Mouse (Mus musculus) stomach, embryonic 15.5 days (tissue): ENCODE measurements around the gene Phf21a. TPM values are rescaled to one million over a fixed set of nuclear protein-coding genes. Genes with fewer than 3 reads are reported as not detected.

ENCODE experiments used
- ATAC-seq: fragments of 200-750 bp; cut with Nextera tagmentation; 2 replicates; pipeline ENCODE4 v1.8.0; 2017; ENCODE audit warnings: low read depth, moderate number of reproducible peaks, moderate TSS enrichment; ENCODE audit not compliant: insufficient read depth, low FRiP score
- H3K27ac ChIP-seq: fragments of 300-500 bp; sonication (generic); 2 replicates; pipeline ENCODE4 v1.5.1; 2015; ENCODE audit warnings: mild to moderate bottlenecking, inconsistent platforms
- H3K27me3 ChIP-seq: fragments of 300-500 bp; sonication (generic); replicated peaks from 2 replicates; pipeline ENCODE4 v1.6.1; 2015; ENCODE audit warnings: inconsistent platforms
- H3K36me3 ChIP-seq: fragments of 300-500 bp; sonication (generic); 2 replicates; pipeline ENCODE4 v1.6.1; 2015; ENCODE audit warnings: inconsistent platforms
- H3K4me1 ChIP-seq: fragments of 300-500 bp; sonication (generic); 2 replicates; pipeline ENCODE4 v1.6.1; 2015; ENCODE audit warnings: inconsistent platforms
- H3K4me2 ChIP-seq: fragments of 300-500 bp; sonication (generic); 2 replicates; pipeline ENCODE4 v1.6.1; 2015; ENCODE audit warnings: mild to moderate bottlenecking, inconsistent platforms
- H3K4me3 ChIP-seq: fragments of 300-500 bp; sonication (generic); replicated peaks from 2 replicates; pipeline ENCODE4 v1.5.1; 2015; ENCODE audit warnings: inconsistent platforms
- H3K9ac ChIP-seq: fragments of 300-500 bp; sonication (generic); 2 replicates; pipeline ENCODE4 v1.6.1; 2015; ENCODE audit warnings: inconsistent platforms
- H3K9me3 ChIP-seq: fragments of 300-500 bp; sonication (generic); 2 replicates; pipeline ENCODE4 v1.6.1; 2016; ENCODE audit warnings: inconsistent platforms
- WGBS: fragments of 180-500 bp; shearing (Covaris S2); methylation state at CpG from one replicate; pipeline ENCODE4 v1.1.7; 2015; 5-methylcytosine and 5-hydroxymethylcytosine counted together
- polyA plus RNA-seq: library from polyadenylated mRNA; unstranded; fragments of >200 nt; fragmentation: Nextera tagmentation; extraction: Ambion mirVana; gene quantifications from 2 replicates; pipeline ENCODE4 v1.2.1, GENCODE M21; 2015

The Phf21a gene
- polyA plus RNA-seq, 1 experiment from 2014 or later: 18.8 TPM

DNA sequence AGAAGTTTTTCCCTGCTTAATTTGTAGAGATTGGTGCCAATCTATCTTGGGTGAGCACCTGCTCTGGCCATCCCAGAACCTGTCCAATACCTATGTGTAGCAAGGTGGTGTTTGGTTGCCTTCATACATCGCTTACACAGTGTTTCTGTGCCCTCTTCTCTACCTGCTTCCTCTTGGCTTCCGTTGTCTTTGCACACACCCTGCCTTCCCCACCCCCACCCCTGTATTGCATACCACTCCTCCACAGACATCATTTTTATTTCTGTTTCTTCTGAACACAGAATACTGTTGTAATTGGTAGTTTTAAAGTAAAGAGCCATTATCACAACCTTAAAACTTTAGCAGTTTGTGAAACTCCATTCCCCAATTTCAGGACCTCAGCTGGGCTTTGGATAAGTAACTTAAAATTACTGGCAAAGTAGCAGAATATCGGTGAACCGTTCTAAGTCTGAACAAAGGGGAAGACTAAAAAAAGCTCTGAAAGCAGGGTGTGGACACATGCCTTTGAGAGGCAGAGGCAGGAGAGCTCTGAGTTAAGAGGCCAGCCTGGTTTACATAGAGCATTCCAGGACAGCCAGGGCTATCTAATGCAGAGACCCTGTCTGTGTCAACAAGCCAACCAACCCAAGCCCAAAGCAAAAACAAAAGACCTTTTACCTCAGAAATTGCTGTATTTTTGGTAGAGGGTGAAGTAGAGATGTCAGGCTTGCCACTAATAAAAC is 109.6 kb downstream of the Phf21a start:
- peaks cover 10% of the 10 kb centered on the region; the same call in 1 of the 2 replicates for H3K4me1 ChIP-seq
- H3K4me3 ChIP-seq: no peak overlapping the region
- H3K27me3 ChIP-seq: no peaks in the 10 kb centered on the region
- ATAC-seq: no peak
- no peaks in the 10 kb centered on the region for H3K36me3 ChIP-seq
- H3K4me2 ChIP-seq: no peak overlapping the region
- no peak overlapping the region for H3K27ac ChIP-seq
- no peak overlapping the region for H3K9ac ChIP-seq
- WGBS: 56% methylated on average over 4 of the region's 4 CpGs
- H3K9me3 ChIP-seq: no peaks in the 10 kb centered on the region

DNA sequence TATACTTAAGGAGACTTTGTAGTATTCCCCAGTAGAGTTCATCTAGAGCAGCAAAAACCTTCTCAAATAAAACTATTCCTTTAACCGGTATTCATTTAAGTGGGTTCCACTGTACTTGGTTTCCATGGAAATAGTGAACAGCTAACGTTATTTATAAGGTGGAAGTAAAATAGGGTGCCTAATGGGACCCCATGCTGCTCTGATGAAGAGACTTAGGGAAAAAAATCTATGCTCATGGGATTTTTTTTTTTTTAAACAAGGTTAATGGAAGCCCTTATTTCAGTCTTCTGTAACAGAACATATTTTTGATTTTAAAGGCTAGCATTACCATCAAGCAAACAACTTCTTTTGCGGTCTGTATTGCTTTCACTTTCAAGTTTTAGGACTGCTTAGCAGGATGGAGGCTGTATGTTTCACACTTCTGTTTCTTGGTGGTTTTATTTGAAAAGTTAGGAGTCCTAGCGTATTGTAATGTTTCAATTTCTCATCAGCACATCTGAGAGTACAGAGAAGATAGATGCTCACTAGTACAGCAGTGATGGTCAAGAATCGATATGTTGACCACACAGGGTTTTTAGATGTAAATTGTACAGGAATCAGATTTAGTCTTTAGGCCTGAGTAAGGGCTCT is 112.2 kb downstream of the Phf21a start:
- Histone ChIP-seq H3K9ac (no peak overlapping the region), H3K27me3 (no peaks in the 10 kb centered on the region), H3K4me1 (peaks cover 6% of the 10 kb centered on the region; the same call in 1 of the 2 replicates), H3K27ac (no peak overlapping the region), H3K4me3 (no peak overlapping the region), H3K4me2 (no peak overlapping the region), H3K36me3 (no peaks in the 10 kb centered on the region), H3K9me3 (no peaks in the 10 kb centered on the region)
- WGBS: 73% methylated on average over 5 of the region's 5 CpGs
- no peak for ATAC-seq

DNA sequence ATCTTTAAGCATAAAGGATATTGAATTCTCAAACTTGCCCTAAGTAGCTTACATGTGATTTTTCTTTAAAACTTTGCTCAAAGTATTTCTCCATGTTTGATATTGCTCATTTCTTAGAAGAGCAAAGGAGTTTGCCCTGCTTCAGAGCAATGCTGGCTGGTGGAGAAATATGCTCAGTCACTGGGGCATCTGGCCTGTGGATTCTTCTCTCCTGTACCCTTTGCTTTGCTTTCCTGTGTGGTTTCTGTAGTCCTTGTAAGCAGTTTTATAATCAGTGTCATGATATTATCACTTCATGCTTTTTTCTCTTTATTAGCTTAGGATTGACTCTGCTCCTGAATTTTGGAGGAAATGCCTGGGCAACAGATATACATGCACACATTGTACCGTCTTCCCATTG is 117.5 kb downstream of the Phf21a start:
- Histone ChIP-seq H3K9me3 (no peaks in the 10 kb centered on the region), H3K36me3 (peaks cover 4% of the 10 kb centered on the region; the same call in 1 of the 2 replicates), H3K4me2 (no peak overlapping the region), H3K9ac (no peak overlapping the region), H3K4me1 (peaks cover 3% of the 10 kb centered on the region; the same call in 1 of the 2 replicates), H3K27ac (no peak overlapping the region), H3K27me3 (no peaks in the 10 kb centered on the region), H3K4me3 (no peak overlapping the region)
- no peak for ATAC-seq
- 88% methylated on average over 1 of the region's 1 CpGs for WGBS

DNA sequence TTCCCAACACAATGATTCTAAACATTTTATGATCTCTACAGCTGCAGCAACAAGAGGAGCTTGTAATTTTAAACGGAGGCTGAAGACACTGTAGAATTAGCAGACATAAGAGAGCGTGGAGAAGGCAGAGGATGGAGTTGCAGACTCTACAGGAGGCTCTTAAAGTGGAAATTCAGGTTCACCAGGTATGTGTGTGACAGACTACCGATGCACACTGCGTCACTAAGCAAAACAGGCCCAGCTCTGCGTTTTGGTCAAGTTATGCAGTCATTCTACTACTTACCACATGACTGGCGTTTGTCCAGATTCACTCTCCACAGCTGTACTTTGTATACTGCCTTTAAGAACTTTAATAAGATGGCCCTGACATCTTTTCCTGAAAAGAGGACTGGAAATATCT is 128.5 kb downstream of the Phf21a start:
- H3K4me2 ChIP-seq: no peak overlapping the region
- 0 out of 2 replicates have a peak, but pooled peaks cover 6% of the 10 kb centered on the region for H3K36me3 ChIP-seq
- no peak overlapping the region for H3K4me3 ChIP-seq
- H3K9me3 ChIP-seq: no peaks in the 10 kb centered on the region
- ATAC-seq: no peak
- H3K9ac ChIP-seq: no peak overlapping the region
- H3K27ac ChIP-seq: no peak overlapping the region
- no peaks in the 10 kb centered on the region for H3K4me1 ChIP-seq
- no peaks in the 10 kb centered on the region for H3K27me3 ChIP-seq
- WGBS: 75% methylated on average over 6 of the region's 6 CpGs

DNA sequence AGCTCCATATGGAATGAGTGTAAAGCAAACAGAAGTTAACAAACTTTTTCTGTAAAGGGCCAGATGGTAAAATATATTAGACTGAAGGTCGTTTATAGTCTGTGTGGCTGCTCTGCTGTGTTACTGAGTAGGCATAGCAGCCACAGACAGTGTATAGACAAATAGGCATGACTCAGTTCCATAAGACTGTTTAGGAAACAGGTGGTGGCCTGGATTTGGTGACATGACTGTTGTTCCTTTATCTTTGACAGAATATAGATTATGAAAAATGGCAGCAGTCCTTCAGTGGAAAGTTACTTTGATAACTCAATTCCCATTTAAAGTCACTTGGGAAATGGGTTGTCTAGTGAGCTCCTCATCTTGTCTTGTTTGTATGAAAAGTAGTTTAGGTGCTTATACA is 132.7 kb downstream of the Phf21a start:
- Histone ChIP-seq H3K27ac (no peak overlapping the region), H3K4me1 (no peaks in the 10 kb centered on the region), H3K9me3 (no peaks in the 10 kb centered on the region), H3K27me3 (no peaks in the 10 kb centered on the region), H3K36me3 (no peaks in the 10 kb centered on the region), H3K4me3 (no peak overlapping the region), H3K9ac (no peak overlapping the region), H3K4me2 (no peak overlapping the region)
- no peak for ATAC-seq
- 51% methylated on average over 1 of the region's 1 CpGs for WGBS

DNA sequence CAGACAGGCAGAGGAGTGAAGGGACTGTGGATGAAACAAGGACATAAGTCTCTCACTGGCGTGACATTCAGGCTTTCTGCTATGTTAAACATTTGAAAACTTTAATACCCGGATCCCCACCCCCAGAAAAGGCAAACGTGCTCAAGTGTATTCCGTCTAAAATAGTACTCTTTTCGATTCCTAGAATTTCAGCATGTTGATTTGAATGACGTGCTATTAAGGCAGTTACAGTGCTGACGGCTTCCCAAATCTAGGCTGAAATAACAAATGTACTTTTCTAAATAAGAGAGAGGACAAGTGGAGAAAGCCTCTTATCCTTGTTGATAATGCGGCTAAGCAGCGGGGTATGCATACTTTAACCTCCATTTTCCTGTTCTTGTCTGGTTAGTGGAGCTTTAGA is 137.1 kb downstream of the Phf21a start:
- no peaks in the 10 kb centered on the region for H3K4me1 ChIP-seq
- no peak overlapping the region for H3K9ac ChIP-seq
- H3K9me3 ChIP-seq: no peaks in the 10 kb centered on the region
- no peak overlapping the region for H3K27ac ChIP-seq
- H3K4me3 ChIP-seq: no peak overlapping the region
- H3K27me3 ChIP-seq: no peaks in the 10 kb centered on the region
- H3K36me3 ChIP-seq: peaks cover 21% of the 10 kb centered on the region; the same call in 1 of the 2 replicates
- no peak for ATAC-seq
- no peak overlapping the region for H3K4me2 ChIP-seq
- WGBS: 85% methylated on average over 9 of the region's 9 CpGs

DNA sequence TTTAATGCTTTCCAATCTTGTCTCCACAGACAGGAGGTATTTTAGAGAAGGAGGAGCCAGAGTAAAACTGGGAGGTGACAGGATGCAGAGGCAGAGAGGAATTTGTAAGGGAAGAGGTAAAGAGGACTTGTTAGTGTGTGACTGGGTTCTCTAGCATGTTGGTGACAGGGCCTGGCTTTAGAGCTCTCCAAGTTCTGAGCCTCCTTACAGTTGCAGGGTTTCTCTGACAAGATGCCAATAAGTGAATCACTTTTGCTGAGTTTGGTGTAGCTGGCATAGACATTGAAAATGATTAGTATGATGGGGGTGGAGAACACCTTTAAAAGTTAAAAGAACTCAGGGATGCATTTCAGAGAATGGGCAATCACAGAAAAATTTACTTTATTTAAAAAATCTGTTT is 138.8 kb downstream of the Phf21a start:
- peaks cover 30% of the 10 kb centered on the region; the same call in 1 of the 2 replicates for H3K36me3 ChIP-seq
- H3K4me3 ChIP-seq: no peak overlapping the region

DNA sequence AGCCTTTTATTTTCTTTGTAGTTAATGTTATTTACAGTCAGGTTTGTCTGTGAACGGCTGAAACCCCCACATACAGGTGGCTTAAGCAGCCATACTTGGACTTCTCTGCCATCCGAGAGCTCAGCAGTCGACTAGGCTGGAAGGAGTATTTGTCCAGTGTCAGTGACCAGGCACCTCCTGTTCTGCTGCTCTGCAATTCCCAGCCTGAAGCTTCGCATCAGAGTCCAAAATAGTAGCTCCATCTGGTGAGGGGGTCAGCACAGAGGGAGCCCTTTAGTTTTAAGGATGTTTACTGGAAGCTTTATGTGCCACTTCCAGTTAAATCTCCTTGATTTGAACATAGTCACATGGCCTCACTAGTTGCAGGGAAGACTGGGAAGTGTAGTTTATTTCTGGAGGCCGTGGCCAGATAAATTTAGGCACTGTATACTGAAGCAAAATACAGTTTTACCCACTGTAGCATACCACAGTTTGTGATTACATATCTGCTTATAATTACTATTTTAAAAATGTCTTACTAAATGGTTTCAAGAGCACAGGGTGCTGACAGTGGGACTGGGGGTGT is 141.9 kb downstream of the Phf21a start:
- 90% methylated on average over 5 of the region's 5 CpGs for WGBS

More for the DNA sequence above, 138.8 kb downstream of the Phf21a start:
- no peak for ATAC-seq
- Histone ChIP-seq H3K4me2 (no peak overlapping the region), H3K27me3 (no peaks in the 10 kb centered on the region), H3K9ac (no peak overlapping the region), H3K4me1 (no peaks in the 10 kb centered on the region), H3K9me3 (no peaks in the 10 kb centered on the region), H3K27ac (no peak overlapping the region)

DNA sequence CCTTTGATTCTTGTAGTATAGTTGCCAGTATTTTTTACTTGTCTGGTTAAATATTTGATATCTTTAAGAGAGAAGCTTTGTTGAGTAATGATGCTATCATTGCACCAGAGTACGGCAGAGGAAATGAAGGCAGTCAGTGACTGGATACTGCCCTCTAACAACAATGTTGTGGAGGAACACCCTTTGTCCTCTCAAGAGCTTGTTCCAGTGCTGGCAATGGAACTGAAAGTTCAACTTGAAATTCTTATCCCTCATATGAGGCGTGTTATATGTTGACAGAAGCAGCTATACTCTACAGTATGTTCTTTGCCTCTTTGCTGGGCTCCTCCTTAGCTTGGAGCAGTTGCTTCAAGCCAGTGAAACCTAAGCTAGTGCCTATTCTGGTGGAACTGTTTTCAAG is 147.4 kb downstream of the Phf21a start:
- Histone ChIP-seq H3K36me3 (peaks cover 13% of the 10 kb centered on the region; the same call in 1 of the 2 replicates), H3K4me3 (no peak overlapping the region), H3K9me3 (no peaks in the 10 kb centered on the region), H3K27me3 (no peaks in the 10 kb centered on the region), H3K4me2 (no peak overlapping the region), H3K9ac (no peak overlapping the region), H3K4me1 (no peaks in the 10 kb centered on the region), H3K27ac (no peak overlapping the region)
- ATAC-seq: no peak
- 76% methylated on average over 2 of the region's 2 CpGs for WGBS

More for the DNA sequence above, 141.9 kb downstream of the Phf21a start:
- Histone ChIP-seq H3K4me2 (no peak overlapping the region), H3K9ac (no peak overlapping the region), H3K9me3 (no peaks in the 10 kb centered on the region), H3K4me3 (no peak overlapping the region), H3K27ac (no peak overlapping the region), H3K36me3 (peaks cover 30% of the 10 kb centered on the region; the same call in 1 of the 2 replicates), H3K4me1 (no peaks in the 10 kb centered on the region), H3K27me3 (no peaks in the 10 kb centered on the region)
- no peak for ATAC-seq

DNA sequence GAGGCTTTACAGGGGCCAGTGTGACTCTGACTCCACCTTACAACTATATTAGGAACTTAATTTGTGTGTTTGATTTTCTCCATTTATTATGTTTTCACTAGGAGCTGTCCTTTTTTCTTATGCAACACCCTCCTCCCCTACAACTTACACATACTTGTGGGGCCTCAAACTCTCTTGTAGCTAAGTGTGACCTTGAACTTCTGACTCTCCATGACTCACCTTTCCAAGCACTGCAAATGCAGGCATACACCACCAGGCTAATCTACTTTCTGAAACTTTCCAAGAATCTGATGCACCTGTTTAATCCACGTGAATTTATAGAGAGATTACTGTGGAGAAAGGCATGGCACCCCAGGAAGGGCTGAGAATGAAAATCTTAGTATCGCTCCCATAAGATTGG is 147.9 kb downstream of the Phf21a start:
- no peaks in the 10 kb centered on the region for H3K27me3 ChIP-seq
- no peak for ATAC-seq
- no peak overlapping the region for H3K4me3 ChIP-seq
- no peaks in the 10 kb centered on the region for H3K4me1 ChIP-seq
- no peak overlapping the region for H3K9ac ChIP-seq
- WGBS: 91% methylated on average over 2 of the region's 2 CpGs
- H3K27ac ChIP-seq: no peak overlapping the region
- H3K4me2 ChIP-seq: no peak overlapping the region
- no peaks in the 10 kb centered on the region for H3K9me3 ChIP-seq
- peaks cover 12% of the 10 kb centered on the region; the same call in 1 of the 2 replicates for H3K36me3 ChIP-seq

DNA sequence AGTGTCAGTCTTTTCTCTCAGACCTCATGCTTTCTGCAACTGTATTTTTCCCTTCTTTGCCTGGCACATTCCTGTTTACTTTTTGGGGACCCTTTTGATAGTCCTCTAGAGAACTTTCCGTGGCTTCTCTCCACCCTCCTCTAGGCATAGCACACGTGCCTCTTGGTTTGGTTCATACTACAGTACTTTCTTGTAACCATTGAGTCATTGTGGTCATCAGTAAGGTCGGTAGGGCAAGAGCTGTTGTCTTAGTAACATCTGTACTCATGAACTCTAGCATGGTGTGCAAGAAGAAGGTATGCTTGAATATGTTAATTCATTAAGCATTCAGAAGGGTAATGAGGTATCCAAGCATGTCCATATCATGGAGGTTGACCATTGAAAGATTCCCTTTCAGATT is 148.4 kb downstream of the Phf21a start:
- no peak overlapping the region for H3K27ac ChIP-seq
- no peaks in the 10 kb centered on the region for H3K27me3 ChIP-seq
- WGBS: 76% methylated on average over 3 of the region's 3 CpGs
- no peaks in the 10 kb centered on the region for H3K9me3 ChIP-seq
- H3K4me3 ChIP-seq: no peak overlapping the region
- H3K9ac ChIP-seq: no peak overlapping the region
- no peak for ATAC-seq
- H3K4me2 ChIP-seq: no peak overlapping the region
- peaks cover 7% of the 10 kb centered on the region; the same call in 1 of the 2 replicates for H3K36me3 ChIP-seq
- no peaks in the 10 kb centered on the region for H3K4me1 ChIP-seq

DNA sequence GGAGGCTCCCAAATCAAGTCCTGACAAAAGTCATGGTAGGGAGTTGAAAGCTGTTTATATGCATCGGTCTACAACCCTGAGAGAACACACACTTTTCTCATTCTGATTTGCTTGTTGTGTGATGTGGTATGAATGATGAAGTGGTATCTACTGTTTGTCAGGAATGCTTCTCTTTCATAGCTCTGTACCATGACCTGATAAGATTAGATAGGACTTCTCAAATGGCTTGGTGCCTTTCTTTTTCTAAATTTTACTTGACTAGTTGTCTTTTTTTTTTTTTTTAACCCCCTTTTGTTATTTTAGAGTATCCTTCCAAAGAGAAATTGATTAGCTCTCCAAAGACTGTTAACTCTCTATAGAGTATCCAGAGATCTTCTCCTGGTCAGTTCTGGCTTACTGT is 153.2 kb downstream of the Phf21a start:
- H3K9me3 ChIP-seq: no peaks in the 10 kb centered on the region
- peaks cover 9% of the 10 kb centered on the region; the same call in 1 of the 2 replicates for H3K36me3 ChIP-seq
- no peaks in the 10 kb centered on the region for H3K4me1 ChIP-seq
- no peaks in the 10 kb centered on the region for H3K27me3 ChIP-seq
- H3K4me2 ChIP-seq: no peak overlapping the region
- no peak overlapping the region for H3K9ac ChIP-seq
- H3K27ac ChIP-seq: no peak overlapping the region
- H3K4me3 ChIP-seq: no peak overlapping the region
- ATAC-seq: no peak
- WGBS: 85% methylated on average over 1 of the region's 1 CpGs
